Mouse (Mus musculus) C2C12 (cell line): ENCODE data around the gene Hipk2. TPM values are rescaled to one million over a fixed set of nuclear protein-coding genes. Genes with fewer than 3 reads are reported as not detected.

Experiments used
- H3K27me3 ChIP-seq: one replicate; pipeline ENCODE4 v1.6.1; 2011; ENCODE audit not compliant: control insufficient read depth, insufficient read depth, insufficient read length
- H3K36me3 ChIP-seq: one replicate; pipeline ENCODE4 v1.6.1; 2011; ENCODE audit not compliant: control insufficient read depth, insufficient read depth
- H3K4me3 ChIP-seq: one replicate; pipeline ENCODE4 v1.5.1; 2011; ENCODE audit warnings: mild to moderate bottlenecking, control low read depth; ENCODE audit not compliant: poor library complexity, insufficient read depth, severe bottlenecking
- H3K79me2 ChIP-seq: one replicate; pipeline ENCODE4 v1.6.1; 2011; ENCODE audit not compliant: control insufficient read depth, insufficient read depth
- H3K79me3 ChIP-seq: one replicate; pipeline ENCODE4 v1.6.1; 2011; ENCODE audit warnings: low read depth, control low read depth
- H3ac ChIP-seq: one replicate; pipeline ENCODE3; 2011; ENCODE audit warnings: low read depth; ENCODE audit not compliant: control insufficient read depth, insufficient read length
- CEBPB ChIP-seq: IDR thresholded peaks from one replicate; pipeline ENCODE4 v1.6.1; 2011; ENCODE audit warnings: low read depth, mild to moderate bottlenecking, control low read depth, moderate library complexity
- CTCF ChIP-seq: IDR thresholded peaks from one replicate; pipeline ENCODE4 v1.5.1; 2011; ENCODE audit not compliant: control insufficient read depth, insufficient read depth, insufficient read length
- FOSL1 ChIP-seq: IDR thresholded peaks from one replicate; pipeline ENCODE4 v1.8.0; 2011; ENCODE audit warnings: mild to moderate bottlenecking, low read length; ENCODE audit not compliant: poor library complexity, insufficient read depth, severe bottlenecking
- MAX ChIP-seq: IDR thresholded peaks from one replicate; pipeline ENCODE4 v1.6.1; 2011; ENCODE audit warnings: mild to moderate bottlenecking, control low read depth
- MYOD1 ChIP-seq: IDR thresholded peaks from one replicate; pipeline ENCODE4 v1.6.1; 2011; ENCODE audit warnings: low read depth; ENCODE audit not compliant: control insufficient read depth, insufficient read length
- MYOG ChIP-seq: IDR thresholded peaks from one replicate; pipeline ENCODE4 v1.6.1; 2011; ENCODE audit not compliant: control insufficient read depth, insufficient read length; ENCODE audit errors: extremely low read depth
- USF1 ChIP-seq: IDR thresholded peaks from one replicate; pipeline ENCODE4 v1.6.1; 2011; ENCODE audit warnings: low read depth, mild to moderate bottlenecking, control low read depth, moderate library complexity
- polyA plus RNA-seq: library from polyadenylated mRNA; unstranded; fragments of >200 nt; fragmentation: generic; extraction: Trizol; gene quantifications from one replicate; pipeline ENCODE4 v1.2.1, GENCODE M21; 2012; ENCODE audit warnings: missing spikeins

The Hipk2 gene
- polyA plus RNA-seq, 1 experiment, result 13.6 TPM

- TF ChIP-seq MYOD1 (no peak), FOSL1 (no peak), USF1 (no peak), MAX (no peak), CEBPB (no peak), CTCF (no peak), MYOG (no peak)
- Histone ChIP-seq H3K79me3 (peaks cover 18% of the 10 kb centered on the region), H3K36me3 (no peaks in the 10 kb centered on the region), H3ac (no peak overlapping the region), H3K79me2 (peaks cover 31% of the 10 kb centered on the region), H3K27me3 (no peaks in the 10 kb centered on the region), H3K4me3 (no peak overlapping the region)
Observed at GRCm38 (mm10) chr6:38877674-38878073, 1.7 kb upstream of the Hipk2 start.

GRCm38 (mm10) chr6:38875258-38876070 lies 501 bp downstream of the Hipk2 start, which contains the start of gene Tbxas1:
Gene Tbxas1 (plus strand): TSS chr6:38875404.
- Histone ChIP-seq H3K36me3 (peaks cover 2% of the 10 kb centered on the region), H3K79me2 (peaks cover 53% of the 10 kb centered on the region), H3K4me3 (peak within 1 kb of the TSS; percentile 73), H3ac (peak within 1 kb of the TSS; percentile 81), H3K27me3 (no peaks in the 10 kb centered on the region), H3K79me3 (peaks cover 33% of the 10 kb centered on the region)
- TF ChIP-seq MAX (no peak), MYOD1 (no peak), MYOG (no peak), CEBPB (no peak), USF1 (no peak), FOSL1 (no peak), CTCF (no peak)

DNA sequence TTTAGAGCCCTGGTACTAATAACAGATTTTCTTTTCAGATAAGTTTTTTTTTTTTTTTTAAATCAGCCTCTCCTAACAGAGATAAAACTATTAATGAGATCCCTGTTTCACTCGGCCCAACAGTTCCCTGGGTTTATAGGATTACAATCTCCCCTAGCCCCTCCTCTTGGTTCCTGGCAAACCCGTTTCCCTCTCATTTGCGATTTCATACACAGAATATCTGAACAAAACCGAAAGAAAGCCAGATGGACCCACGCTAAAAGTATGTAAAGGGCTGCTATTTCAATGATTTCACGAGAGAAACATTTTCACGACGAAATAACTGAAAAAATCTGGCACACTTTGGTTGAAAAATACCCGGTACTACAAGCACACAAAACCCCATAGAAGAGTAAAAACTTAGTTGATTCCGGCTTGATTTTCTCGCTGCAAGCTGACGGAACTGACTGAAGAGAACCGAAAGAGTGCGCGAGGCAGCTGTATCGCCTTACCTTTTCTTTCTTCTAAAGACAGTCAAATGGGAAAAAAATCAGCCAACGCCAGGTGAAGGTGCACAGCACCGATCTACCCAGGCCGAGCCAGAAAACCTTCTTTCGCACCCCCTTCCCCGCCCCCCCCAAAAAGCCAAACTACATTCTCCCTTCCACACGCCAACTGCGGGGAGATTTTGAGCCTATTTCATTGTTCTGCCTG lies 1.3 kb downstream of the Hipk2 start:
- peak overlapping the region; percentile 81 for H3ac ChIP-seq
- H3K79me2 ChIP-seq, result peaks cover 61% of the 10 kb centered on the region

DNA sequence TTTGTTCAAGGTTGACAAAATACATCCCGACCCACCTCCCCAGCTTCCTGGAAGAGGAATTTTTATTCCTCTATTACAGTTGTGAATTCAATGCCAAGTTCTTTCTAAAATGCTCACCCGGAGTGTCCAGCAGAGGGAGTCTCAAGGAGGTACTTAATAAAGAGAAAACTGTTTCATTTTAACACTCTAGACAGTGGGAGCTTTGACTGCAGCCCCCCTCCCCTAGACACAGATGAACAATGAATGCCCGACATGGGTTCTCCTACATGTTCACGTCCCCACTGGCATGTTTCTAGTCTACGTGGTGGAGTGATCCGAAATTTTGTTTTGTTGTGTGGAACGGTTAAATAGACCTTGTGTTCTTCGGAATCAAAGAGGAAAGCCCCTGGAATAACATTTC lies 1.9 kb downstream of the Hipk2 start:
- no peak for TF ChIP-seq FOSL1
- no peak for TF ChIP-seq CTCF
- no peak for TF ChIP-seq MYOG
- no peak for TF ChIP-seq MAX
- no peak for TF ChIP-seq CEBPB
- no peak for TF ChIP-seq USF1
- no peak for TF ChIP-seq MYOD1
- Histone ChIP-seq H3K4me3 (peak overlapping the region; percentile 73), H3K27me3 (no peaks in the 10 kb centered on the region), H3K36me3 (peaks cover 9% of the 10 kb centered on the region), H3ac (peak overlapping the region; percentile 70), H3K79me2 (peaks cover 68% of the 10 kb centered on the region), H3K79me3 (peaks cover 38% of the 10 kb centered on the region)

More for the DNA sequence above, 1.3 kb downstream of the Hipk2 start:
- Histone ChIP-seq H3K4me3 (peak overlapping the region; percentile 73), H3K79me3 (peaks cover 35% of the 10 kb centered on the region), H3K27me3 (no peaks in the 10 kb centered on the region), H3K36me3 (peaks cover 9% of the 10 kb centered on the region)
- no peak for TF ChIP-seq MAX
- TF ChIP-seq MYOG, result no peak
- no peak for TF ChIP-seq CTCF
- TF ChIP-seq FOSL1, result no peak
- no peak for TF ChIP-seq MYOD1
- no peak for TF ChIP-seq CEBPB

DNA sequence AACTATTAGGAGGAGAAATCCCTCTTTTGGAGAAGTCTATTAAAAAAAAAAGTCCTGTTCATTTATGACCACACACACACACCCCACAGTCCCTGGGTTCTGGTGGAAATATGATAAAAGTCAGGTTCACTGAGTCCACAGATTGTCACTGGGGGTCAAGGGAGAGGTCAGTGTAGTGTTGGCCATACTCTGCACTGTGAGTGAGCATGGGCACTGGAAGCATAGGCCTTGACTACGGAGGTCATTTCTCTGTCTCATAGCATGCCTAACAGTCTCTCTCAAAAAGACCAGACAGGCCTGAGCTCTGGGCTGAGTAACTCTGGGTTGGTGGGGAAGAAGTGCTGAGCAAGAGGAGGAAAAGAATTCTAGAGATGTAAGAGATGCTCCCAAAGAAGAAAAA lies 2.6 kb downstream of the Hipk2 start:
- peaks cover 74% of the 10 kb centered on the region for H3K79me2 ChIP-seq
- peaks cover 40% of the 10 kb centered on the region for H3K79me3 ChIP-seq
- H3K4me3 ChIP-seq, result no peak overlapping the region
- TF ChIP-seq CTCF (no peak), CEBPB (no peak), MAX (no peak), MYOD1 (no peak), USF1 (no peak), MYOG (no peak), FOSL1 (no peak)
- H3ac ChIP-seq, result no peak overlapping the region
- peaks cover 9% of the 10 kb centered on the region for H3K36me3 ChIP-seq
- no peaks in the 10 kb centered on the region for H3K27me3 ChIP-seq
